ENCODE assay signal across 11 mouse cellular contexts in the genomic region with DNA sequence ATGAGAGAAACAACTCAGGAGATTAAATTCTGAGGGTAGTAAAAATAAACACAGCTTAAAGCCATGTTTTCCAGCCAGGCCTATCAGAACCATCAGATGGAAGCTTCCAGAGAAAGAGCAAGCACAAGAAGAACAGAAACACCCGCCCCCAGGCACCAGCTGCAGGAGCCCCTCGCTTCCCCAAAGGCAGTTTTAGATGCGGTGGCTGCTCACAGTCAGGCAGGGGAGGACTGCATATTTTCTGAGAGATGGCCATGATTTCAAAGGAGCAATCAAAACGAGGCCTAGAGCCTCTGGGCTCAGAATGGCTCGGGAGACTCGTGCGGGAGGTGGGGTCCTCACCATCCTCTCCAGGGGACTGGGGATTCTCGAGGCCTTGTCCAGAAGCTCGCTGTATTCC. TPM values are rescaled to one million over a fixed set of nuclear protein-coding genes. Genes with fewer than 3 reads are reported as not detected.
DNase-seq lines count a peak whose midpoint lies in the region; ATAC-seq and TF ChIP-seq lines count a peak whose summit lies in the region.
"Had no signal": no experiment of that assay in that cellular context is flagged by ENCODE, and none has a peak within 500 bp of the region (broad histone marks: within the 10 kb centered on the region; RNA-seq: fewer than 3 reads in every experiment).

No protein-coding gene starts in this region.

- H3K27me3 ChIP-seq in heart, adult 2 months (ENCODE audit: control insufficient read depth, insufficient read depth, low read length), result no peaks in the 10 kb centered on the region
- no peaks in the 10 kb centered on the region for H3K27me3 ChIP-seq in embryonic facial prominence, embryonic 14.5 days (replicated peaks; ENCODE audit: control insufficient read depth, insufficient read depth, low read length)
- no peaks in the 10 kb centered on the region for H3K27me3 ChIP-seq in lung, postnatal 0 days (replicated peaks; ENCODE audit: insufficient read depth, low read length)
- H3K27me3 ChIP-seq: intestine, embryonic 15.5 days had no signal

- no peak for TF ChIP-seq EP300 in heart, adult 2 months (IDR thresholded peaks at IDR 0.05; ENCODE audit: insufficient read depth, low read depth, low read length)
- TF ChIP-seq EP300 in lung, postnatal 0 days (IDR thresholded peaks at IDR 0.05), result no peak

- H3K36me3 ChIP-seq in heart, adult 2 months (ENCODE audit: control insufficient read depth, insufficient read depth, low read length), result peaks cover 3% of the 10 kb centered on the region; the same call in 1 of the 2 replicates
- H3K36me3 ChIP-seq in embryonic facial prominence, embryonic 14.5 days (ENCODE audit: control insufficient read depth, insufficient read depth, low read length), result 0 out of 2 replicates have a peak, but pooled peaks cover 11% of the 10 kb centered on the region
- H3K36me3 ChIP-seq in lung, postnatal 0 days (ENCODE audit: insufficient read depth, low read length), result no peaks in the 10 kb centered on the region
- H3K36me3 ChIP-seq: intestine, embryonic 15.5 days had no signal

- no peaks in the 10 kb centered on the region for H3K79me2 ChIP-seq in heart, adult 2 months (replicated peaks; ENCODE audit: control insufficient read depth, insufficient read depth, low read length)

- no peak for ATAC-seq in embryonic facial prominence, embryonic 14.5 days (ENCODE audit: low read depth)
- no peak for ATAC-seq in lung, postnatal 0 days
- ATAC-seq: intestine, embryonic 15.5 days had no signal

- H3K9ac ChIP-seq in heart, adult 2 months (ENCODE audit: low read depth, low read length), result no peak overlapping the region
- H3K9ac ChIP-seq in embryonic facial prominence, embryonic 14.5 days (ENCODE audit: low read depth, low read length), result no peak overlapping the region
- no peak overlapping the region for H3K9ac ChIP-seq in lung, postnatal 0 days (replicated peaks; ENCODE audit: low read depth)
- H3K9ac ChIP-seq: intestine, embryonic 15.5 days had no signal

- whole genome bisulfite sequencing in heart, adult 2 months, result 67% methylated on average over 9 of the region's 9 CpGs
- 40% methylated on average over 9 of the region's 9 CpGs for WGBS in embryonic facial prominence, embryonic 14.5 days
- 48% methylated on average over 8 of the region's 9 CpGs for WGBS in lung, postnatal 0 days

- no peak for DNase-seq in heart, adult 2 months
- no peak for DNase-seq in heart, postnatal 4 days
- no peak for DNase-seq in embryonic facial prominence, embryonic 14.5 days (ENCODE audit: low spot score)
- peak; percentile 23 to 24 for DNase-seq in layer of hippocampus, postnatal 25 days (ENCODE audit: extremely low spot score in 1 of 2, low spot score in 1 of 2)
- peak; percentile 17 for DNase-seq in ovary, postnatal 36 days (ENCODE audit: low spot score)
- no peak for DNase-seq in lung, postnatal 0 days (ENCODE audit: low spot score)
- no peak for DNase-seq in lung, adult 18-20 months
- no peak for DNase-seq in gastrocnemius, postnatal 14 days
- DNase-seq: B cell, adult 2 months; lung, postnatal 36 days had no signal

- intact Hi-C loops in heart, adult 2 months (cut with DNase I), result no loop called here
- intact Hi-C loops in gastrocnemius, postnatal 14 days (cut with DNase I; ENCODE audit: low total_unique reads), result no loop called here

- peak overlapping the region; percentile 28; the same call in 1 of the 2 replicates for H3K27ac ChIP-seq in heart, adult 2 months
- H3K27ac ChIP-seq in embryonic facial prominence, embryonic 14.5 days (replicated peaks; ENCODE audit: low read depth, low read length), result peak overlapping the region; percentile 48
- no peak overlapping the region for H3K27ac ChIP-seq in lung, postnatal 0 days (ENCODE audit: low read length)
- H3K27ac ChIP-seq: intestine, embryonic 15.5 days had no signal

- H3K4me3 ChIP-seq in heart, adult 2 months, result no peak overlapping the region
- no peak overlapping the region for H3K4me3 ChIP-seq in embryonic facial prominence, embryonic 14.5 days (ENCODE audit: low read depth, low read length)
- no peak overlapping the region for H3K4me3 ChIP-seq in lung, postnatal 0 days (ENCODE audit: low read depth, low read length)
- H3K4me3 ChIP-seq: intestine, embryonic 15.5 days had no signal

- TF ChIP-seq CTCF in heart, adult 2 months (IDR thresholded peaks at IDR 0.05), result no peak
- TF ChIP-seq CTCF in lung, postnatal 0 days (IDR thresholded peaks at IDR 0.05), result no peak

- no peaks in the 10 kb centered on the region for H3K4me1 ChIP-seq in heart, adult 2 months (ENCODE audit: control insufficient read depth, insufficient read depth, low read length)
- H3K4me1 ChIP-seq in embryonic facial prominence, embryonic 14.5 days (ENCODE audit: control insufficient read depth, insufficient read depth, low read length), result 0 out of 2 replicates have a peak, but pooled peaks cover 5% of the 10 kb centered on the region
- H3K4me1 ChIP-seq in lung, postnatal 0 days (ENCODE audit: insufficient read depth, low read depth, low read length), result no peaks in the 10 kb centered on the region
- H3K4me1 ChIP-seq: intestine, embryonic 15.5 days had no signal

- no peak for TF ChIP-seq POLR2A in heart, adult 2 months (IDR thresholded peaks at IDR 0.05; ENCODE audit: insufficient read depth, low read depth, low read length)

- no peak overlapping the region for H3K4me2 ChIP-seq in embryonic facial prominence, embryonic 14.5 days (ENCODE audit: low read depth, low read length)
- no peak overlapping the region for H3K4me2 ChIP-seq in lung, postnatal 0 days (replicated peaks; ENCODE audit: low read depth, low read length)
- H3K4me2 ChIP-seq: intestine, embryonic 15.5 days had no signal

- H3K9me3 ChIP-seq in embryonic facial prominence, embryonic 14.5 days (ENCODE audit: control insufficient read depth, low read length), result no peaks in the 10 kb centered on the region
- no peaks in the 10 kb centered on the region for H3K9me3 ChIP-seq in lung, postnatal 0 days (ENCODE audit: low read length)
- H3K9me3 ChIP-seq: intestine, embryonic 15.5 days had no signal

RNA-seq across cellular contexts. Expression of a gene that starts 59.0 kb away (rescaled TPM):
- total RNA-seq in heart, adult 2 months (2021), result under 1 TPM; 0.29 to 0.32 TPM
- polyA plus RNA-seq in heart, adult 2 months (2012; rRNA removed), result 0.41 and 0.56 TPM in 2 replicates
- total RNA-seq in heart, postnatal 4 days (2021), result under 1 TPM; 0.57 to 0.61 TPM
- 33.5 and 37.9 TPM in 2 replicates for polyA plus RNA-seq in embryonic facial prominence, embryonic 14.5 days (2014; fragmentation: Nextera tagmentation; extraction: Ambion mirVana)
- 10 to 100 TPM in 1 of 2 experiments, 1 to 10 TPM in 1; 9.6 to 11.2 TPM for total RNA-seq in layer of hippocampus, postnatal 25 days (2021)
- polyA plus RNA-seq in lung, postnatal 0 days (2015; fragmentation: Nextera tagmentation; extraction: Ambion mirVana), result 13.2 and 14.8 TPM in 2 replicates
- total RNA-seq in gastrocnemius, postnatal 14 days (2021), result 1 to 10 TPM in 1 of 2 experiments, under 1 TPM in 1; 0.66 to 1.7 TPM

Comparison
In these comparisons a context has a peak if more than half of its experiments do, and no peak if none do; other contexts are left out.
1. DNase-seq: peak in layer of hippocampus, postnatal 25 days (2 of 2) and ovary, postnatal 36 days (single experiment); none in heart, adult 2 months (0 of 2), heart, postnatal 4 days (single experiment), embryonic facial prominence, embryonic 14.5 days (single experiment), lung, postnatal 0 days (single experiment), lung, adult 18-20 months (0 of 2) and gastrocnemius, postnatal 14 days (single experiment).